Mouse (Mus musculus): ENCODE measurements around the gene Fmnl1. TPM values are rescaled to one million over a fixed set of nuclear protein-coding genes. Genes with fewer than 3 reads are reported as not detected.

Gene Fmnl1
- total RNA-seq, 2 experiments from 2014 or later, result 8.6 to 70.7 TPM

DNA sequence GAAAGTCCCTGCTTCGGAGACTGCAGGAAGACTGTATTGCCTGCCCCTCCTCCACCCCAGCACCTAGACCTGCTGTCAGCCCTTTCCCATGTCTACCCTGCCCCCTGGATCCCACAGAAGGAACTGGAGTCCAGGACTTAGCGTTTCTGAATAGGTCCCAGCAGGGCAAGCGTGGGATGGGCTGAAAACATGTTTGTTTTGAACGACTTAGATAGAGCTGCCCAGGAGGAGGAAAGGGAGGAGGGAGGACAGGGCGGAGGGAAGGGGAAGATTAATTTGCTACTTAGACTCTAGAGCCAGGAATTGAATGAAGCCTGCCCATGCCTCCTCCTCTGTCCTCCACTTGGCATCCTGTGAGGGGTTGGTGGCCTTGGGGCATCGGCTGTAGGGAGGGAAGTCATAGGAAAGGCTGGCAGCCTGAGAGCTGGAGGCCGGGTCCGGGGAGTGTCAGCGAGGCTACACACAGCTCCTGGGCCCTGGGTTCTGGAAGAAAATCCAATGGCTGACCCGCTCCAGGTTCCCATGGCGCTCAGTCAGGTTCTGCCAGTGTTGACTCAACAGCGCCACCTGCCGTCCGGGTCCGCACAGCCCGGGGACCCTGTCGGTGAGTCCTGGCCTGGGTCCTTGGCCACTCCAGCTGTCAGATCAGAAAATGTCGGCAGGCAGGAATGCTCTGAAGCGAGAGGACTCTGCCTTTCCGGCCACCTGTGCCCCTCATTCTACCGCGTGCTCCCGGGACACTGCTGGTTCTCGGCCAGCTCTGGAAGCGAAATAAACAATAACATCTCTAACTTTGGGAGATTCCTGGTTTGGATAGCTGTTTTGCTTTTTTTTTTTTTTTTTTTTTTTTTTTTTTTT is 12.1 kb upstream of the Fmnl1 start:
- ATAC-seq (replicated peaks; ENCODE audit: low FRiP score, poor library complexity, severe bottlenecking), result peak; percentile 94

- no peak for ATAC-seq (replicated peaks; ENCODE audit: low FRiP score, poor library complexity, severe bottlenecking)
Measured at GRCm38 (mm10) chr11:103160738-103161137, 10.2 kb upstream of the Fmnl1 start.

DNA sequence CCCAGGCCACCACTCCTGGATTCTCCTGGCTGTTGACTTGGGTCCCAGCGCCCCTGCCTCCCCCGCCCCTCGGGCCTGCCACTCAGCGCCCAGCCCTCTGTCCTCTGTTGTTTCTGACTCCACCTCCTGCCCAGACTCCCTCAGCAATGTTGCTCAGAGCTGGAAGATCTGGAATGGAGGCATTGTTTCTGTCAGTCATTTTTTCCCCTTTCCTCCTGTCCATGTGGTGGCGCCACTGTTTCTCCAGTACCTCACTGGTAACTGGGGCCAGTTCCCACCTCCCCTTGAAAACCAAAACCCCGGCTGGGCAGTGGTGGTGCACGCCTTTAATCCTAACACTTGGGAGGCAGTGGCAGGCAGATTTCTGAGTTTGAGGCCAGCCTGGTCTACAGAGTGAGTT is 9.5 kb upstream of the Fmnl1 start:
- no peak for ATAC-seq (replicated peaks; ENCODE audit: low FRiP score, poor library complexity, severe bottlenecking)

DNA sequence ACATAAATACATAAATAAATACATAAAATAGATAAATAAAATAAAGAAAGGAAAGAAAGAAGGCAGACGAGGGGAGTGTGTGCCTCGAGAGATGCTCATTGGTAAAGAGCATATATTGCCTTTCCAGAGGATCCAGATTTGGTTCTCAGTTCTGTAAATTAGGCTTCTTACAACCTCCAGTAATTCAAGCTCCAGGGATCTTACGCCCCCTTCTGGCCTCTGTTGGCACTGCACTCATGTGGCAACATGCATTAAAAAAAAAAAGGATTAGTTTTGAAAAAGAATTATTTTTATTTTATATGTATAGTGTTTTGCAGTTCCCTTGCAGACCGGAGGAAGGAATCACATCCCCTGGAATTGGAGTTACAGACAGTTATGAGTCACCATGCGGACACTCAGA is 8.8 kb upstream of the Fmnl1 start:
- no peak for ATAC-seq (replicated peaks; ENCODE audit: low FRiP score, poor library complexity, severe bottlenecking)

DNA sequence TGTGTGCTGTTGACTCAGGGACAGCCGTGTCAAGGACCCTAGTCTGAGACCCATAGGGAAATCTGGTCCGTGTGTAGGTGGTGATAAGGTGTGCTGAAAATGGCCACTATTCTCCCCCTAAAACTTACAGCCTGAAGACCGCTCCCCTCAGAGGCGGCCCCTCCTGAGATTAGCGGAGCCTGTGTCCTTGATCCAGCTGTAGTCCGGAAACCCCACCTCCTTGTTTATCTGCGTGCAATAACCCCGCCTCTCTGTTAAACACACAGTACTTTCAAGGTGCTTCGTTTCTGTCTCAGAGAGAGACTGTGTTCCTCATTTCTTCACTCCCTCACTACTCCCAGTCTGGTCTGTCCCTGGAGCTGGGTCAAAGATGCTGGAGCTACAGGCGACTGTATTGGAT is 6.5 kb upstream of the Fmnl1 start:
- no peak for ATAC-seq (replicated peaks; ENCODE audit: low FRiP score, poor library complexity, severe bottlenecking)

DNA sequence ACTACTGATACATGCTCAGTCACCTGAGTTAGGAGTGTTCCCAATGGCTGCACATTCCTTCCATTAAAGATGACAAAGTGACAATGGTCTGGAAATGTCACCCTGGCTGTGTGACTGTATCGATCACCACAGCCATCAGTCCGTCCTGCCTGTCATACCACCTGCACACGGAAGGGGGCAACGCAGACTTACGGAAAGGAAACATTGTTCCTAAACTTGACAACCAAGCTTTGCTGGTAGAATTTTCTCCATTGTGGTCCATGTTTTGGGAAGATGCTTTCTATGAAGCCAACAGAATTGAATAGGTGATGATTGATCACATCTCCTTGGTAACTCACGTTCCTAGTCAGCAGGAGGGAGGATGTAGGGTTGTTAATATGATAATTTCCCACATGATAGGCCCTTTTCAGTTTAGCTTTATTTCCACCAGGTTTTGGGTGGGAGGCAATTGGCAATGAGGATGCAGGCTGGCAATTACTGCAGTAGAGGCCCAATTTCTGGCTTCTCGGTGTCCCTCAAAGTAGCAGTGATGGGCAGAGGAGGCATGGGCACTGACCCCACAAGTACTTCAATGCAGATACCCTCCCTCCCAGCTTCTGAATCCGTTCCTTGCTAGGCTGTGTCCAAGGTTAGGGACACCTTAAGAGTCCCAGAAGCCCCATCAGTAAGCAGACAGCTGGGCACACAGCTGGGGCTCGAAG is 2.1 kb upstream of the Fmnl1 start:
- ATAC-seq (replicated peaks; ENCODE audit: low FRiP score, poor library complexity, severe bottlenecking), result peak; percentile 60; the same call in 1 of the 2 replicates

DNA sequence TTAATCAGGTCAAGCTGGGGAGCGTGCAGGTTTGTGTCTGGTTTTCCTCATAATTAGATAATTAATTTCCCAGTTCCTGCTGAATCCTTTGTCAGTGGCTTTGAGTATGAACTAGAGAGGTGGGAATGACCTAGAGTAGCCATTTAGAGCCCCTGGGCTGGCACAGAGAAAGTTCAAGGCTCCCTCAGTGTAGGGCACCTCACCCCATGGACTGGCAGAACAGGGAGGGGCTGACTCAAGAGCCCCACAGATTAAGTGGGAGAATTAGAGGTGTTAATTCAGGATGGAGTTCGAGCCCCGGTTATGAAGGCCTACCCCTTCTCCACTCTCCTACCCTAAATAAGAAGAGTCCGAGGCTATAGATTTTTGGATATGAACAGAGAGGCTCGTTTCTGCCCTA is 1.2 kb upstream of the Fmnl1 start:
- no peak for ATAC-seq (replicated peaks; ENCODE audit: low FRiP score, poor library complexity, severe bottlenecking)

DNA sequence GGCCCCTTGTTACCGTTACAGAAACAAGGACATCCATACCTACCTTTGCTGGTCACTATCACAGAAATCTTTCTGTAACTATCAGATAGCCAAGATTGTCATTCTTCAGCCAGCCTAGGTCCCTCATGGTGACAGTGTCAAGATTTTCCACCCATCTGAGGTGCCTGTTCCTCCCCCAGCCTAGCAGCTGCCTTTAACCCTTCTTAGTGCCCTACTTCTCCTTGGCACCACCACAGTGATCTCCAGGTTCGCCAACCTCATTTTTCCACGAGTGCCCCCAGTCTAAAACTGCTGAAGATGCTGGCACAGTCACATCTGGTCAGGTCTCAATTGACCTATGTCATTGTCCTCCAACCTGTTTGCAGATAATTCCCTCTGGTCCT is 805 bp upstream of the Fmnl1 start:
- ATAC-seq (replicated peaks; ENCODE audit: low FRiP score, poor library complexity, severe bottlenecking), result no peak

DNA sequence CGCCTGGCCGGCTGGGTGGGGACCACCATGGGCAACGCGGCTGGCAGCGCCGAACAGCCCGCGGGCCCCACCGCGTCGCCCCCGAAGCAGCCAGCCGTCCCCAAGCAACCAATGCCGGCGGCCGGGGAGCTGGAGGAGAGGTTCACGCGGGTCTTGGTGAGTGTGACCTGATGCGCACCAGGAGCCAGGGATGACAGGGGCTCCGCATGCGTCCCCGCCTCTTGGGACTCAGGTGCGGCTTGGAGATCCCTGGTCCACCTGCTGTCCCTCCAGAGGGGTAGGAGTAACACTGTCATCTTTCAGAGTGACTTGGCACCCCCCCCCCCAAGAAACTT is 346 bp downstream of the Fmnl1 start:
- ATAC-seq (replicated peaks; ENCODE audit: low FRiP score, poor library complexity, severe bottlenecking), result no peak

DNA sequence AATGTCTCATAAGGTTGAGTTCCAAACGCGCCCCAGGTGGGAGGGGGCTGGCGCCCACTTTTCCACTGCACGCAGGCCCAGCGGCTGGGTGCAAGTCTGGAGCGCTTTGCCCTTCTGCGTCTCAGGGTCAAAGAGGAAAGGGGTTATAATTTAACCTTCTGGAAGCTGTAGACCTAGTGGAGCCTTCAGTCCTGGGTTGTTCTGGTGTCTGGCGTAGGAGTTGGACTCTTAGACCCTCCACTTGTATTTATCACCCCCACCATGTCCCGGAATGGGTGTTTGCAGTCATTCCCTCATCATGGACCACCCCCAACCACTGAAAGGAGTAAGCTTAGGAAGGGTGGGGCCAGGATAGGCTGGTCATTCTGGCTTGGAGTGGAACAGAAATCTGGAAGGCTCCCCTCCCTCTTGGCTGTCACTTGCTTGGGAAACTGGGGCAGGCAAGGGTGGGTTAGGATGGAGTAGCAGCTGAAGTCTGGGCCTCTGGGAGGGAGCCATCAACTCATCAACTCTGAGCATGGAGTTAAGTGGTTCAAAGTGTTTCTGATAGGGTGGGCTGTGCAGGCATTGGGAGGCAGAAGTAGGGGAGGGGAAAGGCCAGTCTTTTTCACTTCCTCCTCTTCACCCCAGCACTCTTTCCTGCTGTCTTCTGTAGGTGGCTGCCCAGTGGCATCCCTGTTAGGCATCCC is 940 bp downstream of the Fmnl1 start:
- no peak for ATAC-seq (replicated peaks; ENCODE audit: low FRiP score, poor library complexity, severe bottlenecking)

GRCm38 (mm10) chr11:103172392-103173040 is 1.6 kb downstream of the Fmnl1 start:
- ATAC-seq (replicated peaks; ENCODE audit: low FRiP score, poor library complexity, severe bottlenecking), result no peak

- ATAC-seq (replicated peaks; ENCODE audit: low FRiP score, poor library complexity, severe bottlenecking), result no peak
Measured at GRCm38 (mm10) chr11:103173041-103173770, 2.3 kb downstream of the Fmnl1 start.

GRCm38 (mm10) chr11:103173771-103174344 is 3.0 kb downstream of the Fmnl1 start:
- no peak for ATAC-seq (replicated peaks; ENCODE audit: low FRiP score, poor library complexity, severe bottlenecking)

GRCm38 (mm10) chr11:103174411-103174832 is 3.5 kb downstream of the Fmnl1 start:
- no peak for ATAC-seq (replicated peaks; ENCODE audit: low FRiP score, poor library complexity, severe bottlenecking)

DNA sequence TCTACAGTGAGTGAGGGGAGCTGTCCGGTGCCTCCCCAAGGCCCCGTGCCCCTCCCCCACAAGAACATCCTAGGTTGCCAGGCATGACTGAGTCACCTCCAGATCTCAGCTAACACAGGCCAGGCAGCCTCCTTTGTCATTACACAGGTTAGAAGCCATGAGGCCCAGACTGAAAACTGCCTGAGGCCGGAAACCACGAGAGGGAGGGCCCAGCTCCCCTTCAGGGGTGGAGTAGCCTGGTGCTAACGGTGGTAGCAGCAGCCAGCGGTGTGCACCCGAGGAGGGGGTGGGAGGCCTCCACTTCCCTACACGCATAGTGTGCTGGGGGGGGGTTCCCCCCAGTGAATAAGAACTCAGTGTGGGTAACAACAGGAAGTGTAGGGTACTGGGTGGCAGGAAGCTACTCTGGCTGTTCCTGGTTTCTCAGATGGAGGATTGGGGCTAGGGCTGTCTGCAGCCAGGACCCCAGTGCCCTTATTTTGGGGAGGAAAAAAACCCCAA is 4.0 kb downstream of the Fmnl1 start:
- no peak for ATAC-seq (replicated peaks; ENCODE audit: low FRiP score, poor library complexity, severe bottlenecking)

- no peak for ATAC-seq (replicated peaks; ENCODE audit: low FRiP score, poor library complexity, severe bottlenecking)
Measured at GRCm38 (mm10) chr11:103175688-103176442, 5.0 kb downstream of the Fmnl1 start.

- ATAC-seq (replicated peaks; ENCODE audit: low FRiP score, poor library complexity, severe bottlenecking), result no peak
Measured at GRCm38 (mm10) chr11:103176510-103176909, 5.6 kb downstream of the Fmnl1 start.

DNA sequence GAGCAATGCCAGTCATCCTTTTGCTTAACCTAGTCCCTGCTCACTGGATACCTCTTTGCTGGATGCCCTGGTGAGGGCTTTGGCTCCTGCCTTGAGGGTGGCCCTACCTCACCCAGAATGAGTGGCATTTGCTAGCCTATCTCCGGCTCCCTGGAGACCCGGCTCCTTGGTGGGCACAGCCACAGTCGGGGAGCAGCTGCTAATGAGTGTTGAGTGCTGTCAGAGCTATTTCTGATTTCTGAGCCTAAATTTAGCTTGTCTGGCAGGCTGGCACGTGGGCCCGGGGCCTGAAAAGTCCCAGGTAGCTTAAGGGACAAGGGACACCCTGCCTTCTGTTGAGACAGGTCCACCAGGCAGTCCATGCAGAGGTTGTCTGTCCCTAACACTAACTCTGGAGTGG is 6.3 kb downstream of the Fmnl1 start:
- ATAC-seq (replicated peaks; ENCODE audit: low FRiP score, poor library complexity, severe bottlenecking), result no peak
